Mouse (Mus musculus): ENCODE results near the gene Alk. TPM values are rescaled to one million over a fixed set of nuclear protein-coding genes. Genes with fewer than 3 reads are reported as not detected.

Gene Alk
- polyA plus RNA-seq, 1 experiment from 2014 or later = 0.43 TPM

DNA sequence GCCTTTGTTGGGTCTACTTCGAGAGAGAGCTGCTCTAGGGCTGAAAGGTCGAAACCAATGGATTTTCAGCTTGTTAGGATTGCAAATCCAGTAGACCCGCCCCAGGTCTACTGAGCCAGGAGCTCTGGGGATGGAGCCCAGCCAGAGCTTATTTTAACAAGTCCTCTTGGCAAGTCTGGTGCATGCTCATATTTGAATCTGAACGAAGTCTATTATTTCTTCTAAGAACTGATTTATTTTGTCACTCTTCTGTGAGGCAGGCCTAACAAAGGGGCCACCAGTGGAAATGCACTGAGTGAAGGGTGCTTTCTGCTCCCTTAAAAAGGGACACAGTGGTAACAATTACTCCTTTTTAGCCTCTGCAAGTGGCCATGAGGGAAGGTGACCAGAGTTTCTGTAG lies 24.3 kb downstream of the Alk start:
- no peak for ATAC-seq (ENCODE audit: insufficient number of reproducible peaks, low FRiP score)
- no peak overlapping the region for H3K4me2 ChIP-seq
- 73% methylated on average over 4 of the region's 4 CpGs for WGBS

DNA sequence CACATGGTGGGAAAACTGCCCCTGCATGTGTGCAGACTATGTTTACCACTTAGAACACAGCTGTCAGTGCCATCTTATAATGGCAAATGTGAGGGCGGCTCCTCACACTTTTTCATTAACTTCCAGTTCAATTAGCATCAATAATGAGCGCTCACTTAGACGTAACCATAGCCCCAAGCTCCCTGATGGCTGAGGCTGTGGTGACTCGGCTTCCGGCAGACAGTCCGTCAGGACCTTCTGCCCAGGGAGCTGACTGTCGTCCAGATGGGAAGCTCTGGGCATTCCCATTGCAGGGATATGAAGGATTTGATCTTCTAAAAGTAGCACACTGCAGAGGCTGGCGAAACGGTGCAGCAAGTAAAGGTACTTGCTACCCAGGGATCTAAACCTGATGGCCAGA lies 25.1 kb downstream of the Alk start:
- Histone ChIP-seq H3K9me3 (replicated peaks) (no peaks in the 10 kb centered on the region), H3K36me3 (no peaks in the 10 kb centered on the region), H3K4me1 (replicated peaks) (no peaks in the 10 kb centered on the region), H3K27me3 (replicated peaks) (no peaks in the 10 kb centered on the region), H3K9ac (no peak overlapping the region), H3K27ac (ENCODE audit: poor library complexity, severe bottlenecking) (no peak overlapping the region), H3K4me3 (no peak overlapping the region), H3K4me2 (no peak overlapping the region)
- no peak for ATAC-seq (ENCODE audit: insufficient number of reproducible peaks, low FRiP score)
- WGBS = 84% methylated on average over 9 of the region's 9 CpGs

More for the DNA sequence above, 24.3 kb downstream of the Alk start:
- H3K4me1 ChIP-seq (replicated peaks) = no peaks in the 10 kb centered on the region
- no peak overlapping the region for H3K4me3 ChIP-seq
- H3K9ac ChIP-seq = no peak overlapping the region
- no peak overlapping the region for H3K27ac ChIP-seq (ENCODE audit: poor library complexity, severe bottlenecking)
- no peaks in the 10 kb centered on the region for H3K27me3 ChIP-seq (replicated peaks)
- H3K9me3 ChIP-seq (replicated peaks) = peaks cover 2% of the 10 kb centered on the region; the same call in 1 of the 2 replicates
- no peaks in the 10 kb centered on the region for H3K36me3 ChIP-seq

DNA sequence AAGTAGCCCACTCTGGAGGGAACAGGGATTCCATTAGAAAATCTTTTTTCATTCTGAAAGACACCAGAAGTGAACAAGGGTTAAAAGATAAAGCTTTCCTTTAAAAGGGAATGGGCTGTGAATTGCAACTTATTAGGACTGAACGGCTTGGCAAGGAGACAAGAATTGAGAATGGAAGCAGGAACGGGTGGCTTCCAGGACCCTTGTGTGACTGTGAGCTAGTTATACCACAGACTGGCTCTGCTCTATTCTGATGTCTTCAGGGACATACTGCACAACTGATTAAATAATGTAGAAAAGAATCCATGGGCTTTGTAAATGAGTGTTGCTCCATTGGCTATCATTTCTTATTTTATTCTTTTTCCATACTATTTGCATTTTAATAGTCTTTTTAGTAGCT lies 33.0 kb downstream of the Alk start:
- no peaks in the 10 kb centered on the region for H3K9me3 ChIP-seq (replicated peaks)
- no peak overlapping the region for H3K9ac ChIP-seq
- H3K36me3 ChIP-seq = no peaks in the 10 kb centered on the region
- no peaks in the 10 kb centered on the region for H3K4me1 ChIP-seq (replicated peaks)
- WGBS = 77% methylated on average over 2 of the region's 2 CpGs
- H3K27ac ChIP-seq (ENCODE audit: poor library complexity, severe bottlenecking) = no peak overlapping the region
- no peak overlapping the region for H3K4me2 ChIP-seq
- no peak for ATAC-seq (ENCODE audit: insufficient number of reproducible peaks, low FRiP score)
- H3K27me3 ChIP-seq (replicated peaks) = no peaks in the 10 kb centered on the region
- no peak overlapping the region for H3K4me3 ChIP-seq

DNA sequence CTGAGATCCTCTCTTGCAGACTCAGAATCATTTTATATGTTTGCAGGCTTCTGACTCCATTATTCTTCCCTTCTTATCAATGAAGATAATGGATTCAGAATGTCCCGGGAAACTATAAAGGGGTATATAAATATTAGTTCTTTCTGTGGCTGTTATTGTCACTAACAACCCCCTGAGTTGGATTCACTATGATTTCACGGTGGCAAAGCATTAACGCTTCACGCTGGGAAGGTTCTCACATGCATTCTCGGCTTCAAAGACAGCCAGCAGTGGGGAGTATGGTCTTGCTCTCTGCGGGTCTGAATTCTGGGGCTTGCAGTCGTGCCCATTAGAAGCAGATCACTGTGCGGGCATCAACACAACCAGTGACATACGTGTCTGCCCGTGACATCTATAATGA lies 34.9 kb downstream of the Alk start:
- Histone ChIP-seq H3K27ac (ENCODE audit: poor library complexity, severe bottlenecking) (no peak overlapping the region), H3K4me3 (no peak overlapping the region), H3K4me1 (replicated peaks) (no peaks in the 10 kb centered on the region), H3K9ac (no peak overlapping the region), H3K27me3 (replicated peaks) (no peaks in the 10 kb centered on the region), H3K36me3 (no peaks in the 10 kb centered on the region), H3K4me2 (no peak overlapping the region), H3K9me3 (replicated peaks) (no peaks in the 10 kb centered on the region)
- ATAC-seq (ENCODE audit: insufficient number of reproducible peaks, low FRiP score) = no peak
- WGBS = 65% methylated on average over 10 of the region's 10 CpGs

DNA sequence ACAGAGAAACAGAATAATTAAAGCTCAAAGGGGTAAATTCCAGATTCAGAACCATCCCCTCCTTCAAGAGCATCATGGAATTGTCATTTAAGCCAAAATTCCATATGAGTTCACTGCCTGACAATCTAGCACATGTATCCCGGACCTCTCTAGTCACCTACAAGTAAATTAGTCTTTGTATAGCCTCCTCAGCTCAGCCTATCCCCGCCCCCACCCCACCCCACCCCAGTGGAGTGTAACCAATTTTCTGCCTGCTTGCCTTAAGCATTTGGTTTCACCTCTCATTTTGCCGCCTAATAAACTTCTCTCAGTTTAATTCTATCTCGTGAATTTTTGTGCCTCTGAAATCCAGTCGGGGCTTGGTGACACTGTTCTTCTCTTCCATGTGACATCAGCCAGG lies 41.0 kb downstream of the Alk start:
- no peak overlapping the region for H3K4me2 ChIP-seq
- WGBS = 73% methylated on average over 5 of the region's 5 CpGs
- no peak overlapping the region for H3K9ac ChIP-seq
- no peaks in the 10 kb centered on the region for H3K36me3 ChIP-seq
- H3K9me3 ChIP-seq (replicated peaks) = no peaks in the 10 kb centered on the region
- H3K27ac ChIP-seq (ENCODE audit: poor library complexity, severe bottlenecking) = no peak overlapping the region
- ATAC-seq (ENCODE audit: insufficient number of reproducible peaks, low FRiP score) = no peak
- H3K4me1 ChIP-seq (replicated peaks) = no peaks in the 10 kb centered on the region
- H3K27me3 ChIP-seq (replicated peaks) = no peaks in the 10 kb centered on the region
- no peak overlapping the region for H3K4me3 ChIP-seq

DNA sequence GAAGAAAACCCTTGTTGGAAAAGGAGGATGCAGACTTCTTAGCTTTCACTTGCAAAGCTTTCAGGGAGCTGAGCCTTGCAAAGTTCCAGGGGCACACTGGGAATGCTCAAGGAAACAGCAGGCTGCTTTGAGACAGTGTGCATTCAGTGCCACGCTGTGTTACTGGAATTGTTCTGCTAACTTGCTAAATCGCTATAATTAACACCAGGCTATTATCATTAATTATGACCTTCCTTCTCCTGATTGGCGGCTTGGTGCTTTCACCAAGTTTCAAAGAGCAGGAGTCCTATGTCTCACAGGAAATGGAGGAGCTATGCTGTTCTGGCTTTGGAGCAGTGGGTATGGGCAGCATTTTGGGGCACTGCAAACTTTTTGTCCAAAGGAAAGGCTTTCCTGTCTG lies 43.0 kb downstream of the Alk start:
- no peaks in the 10 kb centered on the region for H3K4me1 ChIP-seq (replicated peaks)
- WGBS = 66% methylated on average over 3 of the region's 3 CpGs
- no peak for ATAC-seq (ENCODE audit: insufficient number of reproducible peaks, low FRiP score)
- H3K27me3 ChIP-seq (replicated peaks) = no peaks in the 10 kb centered on the region
- no peaks in the 10 kb centered on the region for H3K9me3 ChIP-seq (replicated peaks)
- no peak overlapping the region for H3K9ac ChIP-seq
- no peak overlapping the region for H3K27ac ChIP-seq (ENCODE audit: poor library complexity, severe bottlenecking)
- no peaks in the 10 kb centered on the region for H3K36me3 ChIP-seq
- H3K4me2 ChIP-seq = no peak overlapping the region
- H3K4me3 ChIP-seq = no peak overlapping the region

DNA sequence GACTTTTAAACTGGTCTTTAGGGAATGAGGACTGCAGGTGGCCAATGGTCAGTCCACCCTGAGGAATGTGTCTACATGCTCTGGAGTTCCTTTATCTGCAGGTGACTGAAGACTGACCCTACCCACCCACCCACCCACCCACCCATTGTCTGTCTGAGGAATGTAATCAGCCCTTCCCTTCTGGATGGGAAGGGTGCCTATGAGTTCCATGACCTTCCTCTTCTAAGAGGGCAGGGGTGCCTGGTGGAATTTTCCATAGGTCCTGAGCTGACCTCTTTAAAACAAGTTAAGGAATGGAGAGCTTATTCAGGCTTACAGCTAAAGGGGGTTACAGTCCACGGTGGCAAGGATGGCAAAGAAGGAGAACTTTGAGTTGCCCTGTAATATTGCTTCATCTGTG lies 43.7 kb downstream of the Alk start:
- 59% methylated on average over 1 of the region's 1 CpGs for WGBS
- Histone ChIP-seq H3K36me3 (no peaks in the 10 kb centered on the region), H3K9me3 (replicated peaks) (no peaks in the 10 kb centered on the region), H3K27me3 (replicated peaks) (no peaks in the 10 kb centered on the region), H3K4me2 (no peak overlapping the region), H3K4me1 (replicated peaks) (no peaks in the 10 kb centered on the region), H3K9ac (no peak overlapping the region), H3K27ac (ENCODE audit: poor library complexity, severe bottlenecking) (no peak overlapping the region), H3K4me3 (no peak overlapping the region)
- no peak for ATAC-seq (ENCODE audit: insufficient number of reproducible peaks, low FRiP score)

DNA sequence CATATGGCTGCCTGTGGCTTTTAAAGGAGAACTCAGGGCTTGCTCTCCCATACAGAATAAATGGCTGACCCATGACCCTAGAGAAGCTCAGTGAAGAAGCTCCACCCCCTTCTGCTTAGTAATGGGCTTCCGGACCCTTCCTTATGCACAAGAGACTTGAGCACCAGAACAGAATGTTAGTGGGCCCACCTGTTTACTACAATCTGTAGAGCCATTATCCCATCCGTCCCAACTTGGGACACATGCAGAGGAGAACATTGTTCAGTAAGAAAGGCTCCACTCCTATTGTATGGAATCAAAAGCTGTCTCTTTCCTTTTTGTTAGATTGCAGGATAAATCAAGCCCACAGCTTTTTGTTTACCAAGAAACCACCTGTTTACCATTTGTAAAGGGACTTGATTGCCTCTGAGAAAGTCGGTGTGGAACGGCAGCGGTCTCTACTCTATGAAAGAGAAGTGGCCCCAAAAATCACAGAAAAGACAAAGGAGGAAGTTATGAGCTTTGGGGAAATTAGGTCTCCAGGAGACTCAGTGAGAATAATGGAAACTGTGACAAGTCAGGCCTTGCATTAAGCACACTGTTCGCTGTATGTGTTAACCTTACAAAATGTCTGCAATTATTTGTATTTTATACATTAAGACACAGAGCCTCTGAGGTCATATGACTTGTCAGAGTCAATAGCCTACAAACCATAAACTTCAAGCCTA lies 47.2 kb downstream of the Alk start:
- Histone ChIP-seq H3K9ac (no peak overlapping the region), H3K4me3 (no peak overlapping the region), H3K4me1 (replicated peaks) (no peaks in the 10 kb centered on the region), H3K36me3 (no peaks in the 10 kb centered on the region), H3K27ac (ENCODE audit: poor library complexity, severe bottlenecking) (no peak overlapping the region), H3K9me3 (replicated peaks) (no peaks in the 10 kb centered on the region), H3K4me2 (no peak overlapping the region), H3K27me3 (replicated peaks) (no peaks in the 10 kb centered on the region)
- 84% methylated on average over 6 of the region's 6 CpGs for WGBS
- ATAC-seq (ENCODE audit: insufficient number of reproducible peaks, low FRiP score) = no peak

DNA sequence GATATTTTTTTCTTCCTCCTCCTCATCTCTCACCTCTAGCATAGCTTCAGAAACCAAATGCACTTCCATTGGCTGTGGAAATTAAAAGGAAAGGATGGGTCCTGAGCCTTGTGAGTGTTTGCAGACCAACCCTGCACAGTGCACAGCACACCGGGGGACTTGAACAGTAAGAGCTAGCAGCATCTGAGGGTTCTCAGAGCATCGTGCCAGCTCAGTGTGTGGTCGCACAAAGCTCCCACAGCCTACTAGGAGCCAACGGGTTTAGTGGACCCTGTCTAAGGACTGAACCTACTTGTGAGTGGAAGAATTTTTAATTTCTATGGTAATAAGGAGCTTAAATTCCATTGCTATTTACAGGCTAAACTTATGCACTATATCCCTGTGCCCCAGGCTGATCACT lies 58.2 kb downstream of the Alk start:
- 0 out of 2 replicates have a peak, but pooled peaks cover 4% of the 10 kb centered on the region for H3K9me3 ChIP-seq (replicated peaks)

DNA sequence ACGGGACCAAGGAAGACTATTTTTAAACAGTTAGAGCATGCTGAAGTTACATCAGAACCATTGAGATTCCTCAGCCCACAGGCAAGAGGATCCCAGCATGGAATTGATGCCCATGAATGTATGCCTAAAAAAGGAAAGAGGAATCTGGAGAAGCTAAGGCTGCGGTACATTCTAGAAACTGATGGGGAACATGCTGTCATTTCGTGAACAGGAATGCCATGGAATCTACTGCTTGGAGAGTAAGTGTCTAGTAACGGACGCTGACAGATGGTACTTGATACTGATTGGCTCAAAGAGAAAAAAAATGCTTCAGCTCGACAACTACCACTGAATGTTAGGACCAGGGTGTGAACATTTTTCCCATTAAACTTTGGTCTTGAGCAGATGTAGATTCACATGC lies 69.1 kb downstream of the Alk start:
- ATAC-seq (ENCODE audit: insufficient number of reproducible peaks, low FRiP score) = no peak
- Histone ChIP-seq H3K27me3 (replicated peaks) (no peaks in the 10 kb centered on the region), H3K4me1 (replicated peaks) (no peaks in the 10 kb centered on the region), H3K4me3 (no peak overlapping the region), H3K36me3 (no peaks in the 10 kb centered on the region), H3K9me3 (replicated peaks) (peaks cover 4% of the 10 kb centered on the region; the same call in 1 of the 2 replicates), H3K9ac (no peak overlapping the region), H3K27ac (ENCODE audit: poor library complexity, severe bottlenecking) (no peak overlapping the region), H3K4me2 (no peak overlapping the region)
- 57% methylated on average over 6 of the region's 6 CpGs for WGBS

More for the DNA sequence above, 58.2 kb downstream of the Alk start:
- Histone ChIP-seq H3K4me1 (replicated peaks) (no peaks in the 10 kb centered on the region), H3K27me3 (replicated peaks) (no peaks in the 10 kb centered on the region), H3K36me3 (no peaks in the 10 kb centered on the region), H3K4me3 (no peak overlapping the region), H3K9ac (no peak overlapping the region), H3K4me2 (no peak overlapping the region), H3K27ac (ENCODE audit: poor library complexity, severe bottlenecking) (no peak overlapping the region)
- 66% methylated on average over 4 of the region's 4 CpGs for WGBS
- no peak for ATAC-seq (ENCODE audit: insufficient number of reproducible peaks, low FRiP score)

DNA sequence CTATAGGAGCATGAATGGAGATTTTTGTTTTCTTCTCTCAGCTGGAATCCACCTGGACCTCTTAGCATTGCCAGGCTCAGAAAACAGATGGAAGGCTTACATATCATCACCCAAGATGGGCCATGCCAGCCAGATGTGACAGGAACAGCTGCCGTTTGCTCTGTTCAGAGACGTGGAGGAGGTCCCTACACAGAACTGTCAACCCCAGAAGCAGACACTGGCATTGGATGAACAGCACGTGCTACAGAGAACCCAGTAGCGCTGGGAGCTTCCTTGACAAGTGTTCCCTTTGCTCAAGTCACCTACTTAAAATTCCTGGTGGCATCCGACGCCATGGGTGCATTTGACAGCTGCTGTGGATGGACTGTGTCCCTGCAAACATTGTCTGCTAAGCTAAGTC lies 72.2 kb downstream of the Alk start:
- no peak overlapping the region for H3K9ac ChIP-seq
- no peaks in the 10 kb centered on the region for H3K27me3 ChIP-seq (replicated peaks)
- no peak overlapping the region for H3K4me2 ChIP-seq
- ATAC-seq (ENCODE audit: insufficient number of reproducible peaks, low FRiP score) = no peak
- no peak overlapping the region for H3K4me3 ChIP-seq
- H3K27ac ChIP-seq (ENCODE audit: poor library complexity, severe bottlenecking) = no peak overlapping the region
- 56% methylated on average over 6 of the region's 6 CpGs for WGBS
- 0 out of 2 replicates have a peak, but pooled peaks cover 4% of the 10 kb centered on the region for H3K9me3 ChIP-seq (replicated peaks)
- H3K36me3 ChIP-seq = no peaks in the 10 kb centered on the region
- H3K4me1 ChIP-seq (replicated peaks) = no peaks in the 10 kb centered on the region

DNA sequence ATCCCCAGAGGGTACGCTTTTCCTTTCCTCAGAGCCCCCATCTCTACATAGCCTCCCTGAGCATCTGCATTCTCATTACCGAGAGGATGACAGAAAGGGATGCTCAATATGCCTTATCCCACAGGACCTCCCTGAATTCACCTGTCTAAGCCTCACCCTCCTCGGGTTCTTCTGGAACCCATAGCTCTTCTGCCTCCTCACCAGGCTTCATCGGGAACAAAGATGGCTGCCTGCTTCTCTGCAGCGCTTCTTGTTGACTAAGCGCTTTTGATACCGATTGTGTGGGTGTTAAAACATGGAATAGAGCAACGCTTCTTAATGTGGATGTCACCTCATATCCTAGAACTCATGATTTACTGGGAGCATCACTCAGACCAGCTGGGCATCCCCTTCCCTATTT lies 75.9 kb downstream of the Alk start:
- no peaks in the 10 kb centered on the region for H3K4me1 ChIP-seq (replicated peaks)
- H3K9me3 ChIP-seq (replicated peaks) = no peaks in the 10 kb centered on the region
- no peaks in the 10 kb centered on the region for H3K27me3 ChIP-seq (replicated peaks)
- WGBS = 83% methylated on average over 8 of the region's 8 CpGs
- H3K9ac ChIP-seq = no peak overlapping the region
- H3K27ac ChIP-seq (ENCODE audit: poor library complexity, severe bottlenecking) = no peak overlapping the region
- no peak overlapping the region for H3K4me2 ChIP-seq
- no peak for ATAC-seq (ENCODE audit: insufficient number of reproducible peaks, low FRiP score)
- H3K4me3 ChIP-seq = no peak overlapping the region
- no peaks in the 10 kb centered on the region for H3K36me3 ChIP-seq
